Mouse (Mus musculus): ENCODE measurements around the gene Dpm3. TPM values are rescaled to one million over a fixed set of nuclear protein-coding genes. Genes with fewer than 3 reads are reported as not detected.

Dpm3 gene
- polyA plus RNA-seq, 1 experiment, result 431 TPM

DNA sequence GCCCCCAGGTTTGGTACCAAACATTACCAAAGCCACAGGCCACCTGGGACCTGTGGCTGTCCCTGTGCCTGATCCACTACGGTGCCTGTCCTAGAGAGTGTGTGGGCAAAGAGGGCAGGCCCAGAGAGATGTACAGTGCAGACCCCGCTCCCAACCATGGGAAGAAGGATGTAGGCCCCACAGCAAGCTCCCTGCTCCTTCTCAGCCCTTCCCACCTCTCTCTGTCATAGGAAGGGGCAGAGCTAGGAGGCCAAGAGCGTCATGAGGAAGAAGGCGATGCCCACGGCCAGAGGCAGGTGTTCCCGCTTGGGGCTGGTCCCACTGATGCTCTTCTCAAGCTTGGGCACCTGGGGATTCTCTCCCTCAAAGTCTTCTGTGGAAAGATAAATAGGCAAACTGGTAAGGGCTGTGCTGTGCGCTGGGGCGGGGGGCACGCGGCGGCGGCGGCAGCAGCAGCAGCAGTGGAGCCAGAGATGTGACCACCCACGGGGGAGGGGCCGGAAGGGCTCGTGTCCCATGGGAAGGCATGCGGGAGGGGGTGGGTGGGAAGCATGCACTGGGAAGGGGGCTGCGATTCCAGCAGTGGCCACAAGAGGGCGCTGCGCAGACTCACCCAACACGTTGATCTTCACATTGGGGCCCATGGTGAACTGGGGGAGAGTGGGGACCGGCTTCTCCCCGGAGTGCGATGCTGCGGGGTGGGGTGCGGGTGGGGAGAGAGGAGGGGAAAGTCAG is 56.2 kb downstream of the Dpm3 start:
- peaks cover 3% of the 10 kb centered on the region for H3K27me3 ChIP-seq (replicated peaks; ENCODE audit: control insufficient read depth, insufficient read depth, low read length)
- 7% methylated on average over 26 of the region's 26 CpGs for WGBS
- TF ChIP-seq POLR2A (IDR thresholded peaks at IDR 0.05; ENCODE audit: low read depth, low read length) (no peak), CTCF (conservative IDR thresholded peaks at IDR 0.05; ENCODE audit: insufficient read depth, insufficient read length, low read depth, low read length) (peak; percentile 75)
- peak overlapping the region; percentile 17; the same call in 1 of the 2 replicates for H3K4me3 ChIP-seq (ENCODE audit: insufficient read depth, low read depth, low read length)
- DNase-seq, result peak; percentile 80
- no peaks in the 10 kb centered on the region for H3K36me3 ChIP-seq (ENCODE audit: control insufficient read depth, insufficient read depth, low read length)
- H3K4me1 ChIP-seq (ENCODE audit: control insufficient read depth, insufficient read depth, low read length), result peaks cover 3% of the 10 kb centered on the region
- no peak overlapping the region for H3K27ac ChIP-seq (ENCODE audit: insufficient read depth, low read depth, low read length)

- 13% methylated on average over 40 of the region's 40 CpGs for WGBS
- H3K27me3 ChIP-seq (replicated peaks; ENCODE audit: control insufficient read depth, insufficient read depth, low read length), result peaks cover 7% of the 10 kb centered on the region
- DNase-seq, result no peak
- no peak overlapping the region for H3K27ac ChIP-seq (ENCODE audit: insufficient read depth, low read depth, low read length)
- H3K4me3 ChIP-seq (ENCODE audit: insufficient read depth, low read depth, low read length), result no peak overlapping the region
- H3K36me3 ChIP-seq (ENCODE audit: control insufficient read depth, insufficient read depth, low read length), result no peaks in the 10 kb centered on the region
- peaks cover 6% of the 10 kb centered on the region for H3K4me1 ChIP-seq (ENCODE audit: control insufficient read depth, insufficient read depth, low read length)
- TF ChIP-seq POLR2A (IDR thresholded peaks at IDR 0.05; ENCODE audit: low read depth, low read length) (no peak), CTCF (conservative IDR thresholded peaks at IDR 0.05; ENCODE audit: insufficient read depth, insufficient read length, low read depth, low read length) (no peak)
Observed at GRCm38 (mm10) chr3:89315930-89316831, 57.0 kb downstream of the Dpm3 start.

Other genes starting within 250 kb of the Dpm3 start
- gene Rusc1, start 166.0 kb upstream of the Dpm3 start, polyA plus RNA-seq (2012; rRNA removed), result 33.6 and 34.5 TPM in 2 replicates
- not detected in 2 replicates for gene Gm43738, start 158.3 kb upstream of the Dpm3 start, polyA plus RNA-seq (2012; rRNA removed)
- gene Fdps, start 157.4 kb upstream of the Dpm3 start, polyA plus RNA-seq (2012; rRNA removed), result 40.3 and 54.9 TPM in 2 replicates
- gene Pklr, start 123.2 kb upstream of the Dpm3 start, polyA plus RNA-seq (2012; rRNA removed), result 79.3 and 96.0 TPM in 2 replicates
- 1.1 and 1.4 TPM in 2 replicates for gene Hcn3, start 99.2 kb upstream of the Dpm3 start, polyA plus RNA-seq (2012; rRNA removed)
- gene Clk2, start 94.6 kb upstream of the Dpm3 start, polyA plus RNA-seq (2012; rRNA removed), result 37.8 and 40.2 TPM in 2 replicates
- gene Scamp3, start 81.9 kb upstream of the Dpm3 start, polyA plus RNA-seq (2012; rRNA removed), result 138 and 141 TPM in 2 replicates
- 18.3 and 18.4 TPM in 2 replicates for gene Fam189b, start 76.2 kb upstream of the Dpm3 start, polyA plus RNA-seq (2012; rRNA removed)
- 61.6 and 65.3 TPM in 2 replicates for gene Gba, start 56.4 kb upstream of the Dpm3 start, polyA plus RNA-seq (2012; rRNA removed)
- gene Thbs3, start 44.2 kb upstream of the Dpm3 start, polyA plus RNA-seq (2012; rRNA removed), result 5.0 and 7.9 TPM in 2 replicates
- gene Mtx1, start 32.3 kb upstream of the Dpm3 start, polyA plus RNA-seq (2012; rRNA removed), result 257 and 283 TPM in 2 replicates
- 45.9 and 53.8 TPM in 2 replicates for gene Muc1, start 30.3 kb upstream of the Dpm3 start, polyA plus RNA-seq (2012; rRNA removed)
- 142 and 173 TPM in 2 replicates for gene Krtcap2, start 13.4 kb upstream of the Dpm3 start, polyA plus RNA-seq (2012; rRNA removed)
- gene Trim46, start 13.0 kb upstream of the Dpm3 start, polyA plus RNA-seq (2012; rRNA removed), result 9.1 and 10.5 TPM in 2 replicates
- gene Slc50a1, start 11.2 kb downstream of the Dpm3 start, polyA plus RNA-seq (2012; rRNA removed), result 109 and 110 TPM in 2 replicates
- gene Efna1, start 21.8 kb downstream of the Dpm3 start, polyA plus RNA-seq (2012; rRNA removed), result 54.1 and 59.2 TPM in 2 replicates
- 2.4 and 4.2 TPM in 2 replicates for gene Efna3, start 63.6 kb downstream of the Dpm3 start, polyA plus RNA-seq (2012; rRNA removed)
- 8.2 and 10.4 TPM in 2 replicates for gene Efna4, start 78.7 kb downstream of the Dpm3 start, polyA plus RNA-seq (2012; rRNA removed)
- 95.1 and 111 TPM in 2 replicates for gene Adam15, start 90.6 kb downstream of the Dpm3 start, polyA plus RNA-seq (2012; rRNA removed)
- 0.38 and 0.41 TPM in 2 replicates for gene Dcst2, start 102.6 kb downstream of the Dpm3 start, polyA plus RNA-seq (2012; rRNA removed)
- 1.8 and 2.2 TPM in 2 replicates for gene Dcst1, start 105.9 kb downstream of the Dpm3 start, polyA plus RNA-seq (2012; rRNA removed)
- gene Zbtb7b, start 135.4 kb downstream of the Dpm3 start, polyA plus RNA-seq (2012; rRNA removed), result 54.3 and 58.8 TPM in 2 replicates
- gene Lenep, start 143.4 kb downstream of the Dpm3 start, polyA plus RNA-seq (2012; rRNA removed), result 0.15 TPM in 1 of 2 replicates, not detected in the other
- 54.6 and 56.7 TPM in 2 replicates for gene Flad1, start 152.5 kb downstream of the Dpm3 start, polyA plus RNA-seq (2012; rRNA removed)
- 6.8 and 7.3 TPM in 2 replicates for gene Cks1b, start 159.0 kb downstream of the Dpm3 start, polyA plus RNA-seq (2012; rRNA removed)
- gene Shc1, start 159.1 kb downstream of the Dpm3 start, polyA plus RNA-seq (2012; rRNA removed), result 53.2 and 57.2 TPM in 2 replicates
- gene Pygo2, start 170.9 kb downstream of the Dpm3 start, polyA plus RNA-seq (2012; rRNA removed), result 26.2 and 45.6 TPM in 2 replicates
- 60.5 and 61.3 TPM in 2 replicates for gene Pbxip1, start 177.3 kb downstream of the Dpm3 start, polyA plus RNA-seq (2012; rRNA removed)
- 20.6 and 27.2 TPM in 2 replicates for gene Pmvk, start 195.2 kb downstream of the Dpm3 start, polyA plus RNA-seq (2012; rRNA removed)

All from kidney, adult 2 months (tissue).